Mouse (Mus musculus) induced T-regulatory cell, adult 2 months (primary cell): ENCODE data around the gene Snx4.

Experiments used
- DNase-seq: peaks from one replicate; pipeline ENCODE4 v3.0.0-alpha.2; 2012; ENCODE audit warnings: low read depth

The Snx4 gene

GRCm38 (mm10) chr16:33343601-33344000 lies 92.4 kb downstream of the Snx4 start:
- peak; percentile 89 for DNase-seq

- DNase-seq = no peak
Observed at GRCm38 (mm10) chr16:33344379-33344778, 93.1 kb downstream of the Snx4 start.

GRCm38 (mm10) chr16:33344875-33345274 lies 93.6 kb downstream of the Snx4 start:
- peak; percentile 77 for DNase-seq

GRCm38 (mm10) chr16:33346376-33346775 lies 95.1 kb downstream of the Snx4 start:
- DNase-seq = no peak

GRCm38 (mm10) chr16:33347134-33347533 lies 95.9 kb downstream of the Snx4 start:
- no peak for DNase-seq
